Mouse (Mus musculus): ENCODE data around the gene Arhgef15. TPM values are rescaled to one million over a fixed set of nuclear protein-coding genes. Genes with fewer than 3 reads are reported as not detected.

Arhgef15 gene
- polyA plus RNA-seq, 1 experiment from 2014 or later = 8.9 TPM

DNA sequence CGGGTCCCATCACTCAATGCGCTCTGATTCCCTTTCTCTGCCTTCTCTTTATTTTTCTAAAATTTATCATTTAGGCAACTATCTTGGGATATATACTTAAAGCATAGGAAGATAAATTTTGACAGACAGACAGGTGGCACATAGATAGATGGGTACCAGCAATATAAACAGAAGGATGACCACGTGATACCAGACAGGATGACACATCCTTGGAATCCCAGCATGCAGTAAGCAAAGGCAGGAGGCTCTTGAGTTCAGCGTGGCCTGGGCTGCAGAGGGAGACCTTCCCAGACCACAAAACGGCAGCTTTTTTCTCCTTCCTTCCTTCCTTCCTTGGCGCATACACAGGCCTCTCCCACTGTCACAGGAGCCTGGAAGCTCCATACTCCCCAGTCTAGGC is 59.4 kb downstream of the Arhgef15 start:
- Histone ChIP-seq H3K4me1 (peaks cover 20% of the 10 kb centered on the region), H3K36me3 (replicated peaks) (peaks cover 6% of the 10 kb centered on the region), H3K4me3 (no peak overlapping the region), H3K27me3 (replicated peaks; ENCODE audit: low read depth, poor library complexity, severe bottlenecking) (no peaks in the 10 kb centered on the region; the same call in 1 of the 2 replicates), H3K27ac (replicated peaks) (no peak overlapping the region), H3K9me3 (no peaks in the 10 kb centered on the region)
- WGBS = 74% methylated on average over 6 of the region's 6 CpGs
- no peak for DNase-seq (ENCODE audit: low spot score)

DNA sequence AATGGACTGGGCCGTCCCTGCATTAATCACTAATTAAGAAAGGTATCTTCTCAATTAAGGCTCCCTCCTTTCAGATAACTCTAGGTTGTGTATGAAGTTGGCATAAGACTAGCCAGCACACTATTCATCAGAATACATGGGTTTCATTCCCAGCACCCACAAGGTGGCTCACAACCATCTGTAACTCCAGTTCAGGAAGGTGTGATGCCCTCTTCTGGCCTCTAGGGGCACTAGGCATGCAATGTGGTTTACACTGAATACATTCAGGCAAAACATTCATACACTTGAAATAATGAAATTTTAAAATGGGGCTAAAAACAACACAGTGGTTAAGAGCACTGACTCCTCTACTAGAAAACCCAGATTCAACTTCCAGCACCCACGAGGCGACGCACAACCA is 60.2 kb downstream of the Arhgef15 start:
- no peaks in the 10 kb centered on the region for H3K36me3 ChIP-seq (replicated peaks)
- DNase-seq (ENCODE audit: low spot score) = no peak
- no peak overlapping the region for H3K27ac ChIP-seq (replicated peaks)
- 41% methylated on average over 4 of the region's 4 CpGs for WGBS
- no peaks in the 10 kb centered on the region for H3K9me3 ChIP-seq
- peaks cover 15% of the 10 kb centered on the region for H3K4me1 ChIP-seq
- H3K4me3 ChIP-seq = no peak overlapping the region
- no peaks in the 10 kb centered on the region; the same call in 1 of the 2 replicates for H3K27me3 ChIP-seq (replicated peaks; ENCODE audit: low read depth, poor library complexity, severe bottlenecking)

DNA sequence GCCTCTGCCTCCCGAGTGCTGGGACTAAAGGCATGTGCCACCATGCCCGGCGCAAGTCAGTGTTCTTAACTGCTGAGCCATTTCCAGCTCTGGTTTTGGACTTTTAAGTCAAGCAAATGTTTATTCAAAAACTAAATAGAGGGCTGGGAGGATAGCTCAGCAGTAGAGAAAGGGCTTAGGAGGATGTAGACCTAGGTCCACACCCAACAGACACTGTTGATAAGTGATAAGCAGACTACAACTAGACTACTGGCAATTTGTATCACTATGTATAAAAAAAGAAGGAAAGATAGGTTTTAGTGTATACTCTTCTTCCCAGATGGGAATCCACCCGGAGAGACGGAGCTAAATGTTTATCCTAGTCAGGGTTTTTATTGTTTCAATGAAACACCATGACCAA is 61.0 kb downstream of the Arhgef15 start:
- H3K4me3 ChIP-seq = no peak overlapping the region
- WGBS = 95% methylated on average over 5 of the region's 5 CpGs
- H3K27ac ChIP-seq (replicated peaks) = no peak overlapping the region
- H3K9me3 ChIP-seq = no peaks in the 10 kb centered on the region
- no peaks in the 10 kb centered on the region; the same call in 1 of the 2 replicates for H3K27me3 ChIP-seq (replicated peaks; ENCODE audit: low read depth, poor library complexity, severe bottlenecking)
- no peak for DNase-seq (ENCODE audit: low spot score)
- peaks cover 15% of the 10 kb centered on the region for H3K4me1 ChIP-seq
- no peaks in the 10 kb centered on the region for H3K36me3 ChIP-seq (replicated peaks)

DNA sequence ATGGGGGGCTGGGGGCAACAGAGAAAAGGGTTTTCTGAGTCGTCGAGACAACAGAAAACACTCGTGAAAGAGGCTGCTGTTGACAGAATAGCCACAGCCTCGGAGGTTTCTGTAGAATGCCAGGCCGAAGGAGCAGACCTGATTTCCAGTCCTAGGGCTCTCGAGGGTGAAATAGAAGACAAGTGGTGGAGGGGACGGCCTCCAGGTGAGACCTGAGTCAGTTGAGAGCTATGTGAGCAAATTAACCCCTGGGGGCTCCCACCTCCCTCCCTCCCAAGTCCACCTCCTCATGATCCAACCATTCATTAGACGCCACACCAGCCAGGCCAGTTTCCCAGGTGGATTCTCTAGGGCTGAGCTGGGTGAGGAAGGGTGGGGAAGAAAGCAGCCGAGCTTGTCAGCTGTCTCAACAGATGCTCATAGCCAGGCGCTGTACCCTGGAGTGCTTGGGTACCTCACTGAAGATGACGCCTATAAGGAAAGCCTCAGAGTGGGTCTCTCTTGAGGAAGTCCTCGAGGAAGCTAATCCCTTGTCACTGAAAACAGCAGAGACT is 63.3 kb downstream of the Arhgef15 start:
- Histone ChIP-seq H3K4me1 (peaks cover 8% of the 10 kb centered on the region), H3K4me3 (no peak overlapping the region), H3K27me3 (replicated peaks; ENCODE audit: low read depth, poor library complexity, severe bottlenecking) (no peaks in the 10 kb centered on the region), H3K9me3 (no peaks in the 10 kb centered on the region), H3K36me3 (replicated peaks) (no peaks in the 10 kb centered on the region), H3K27ac (replicated peaks) (no peak overlapping the region)
- 67% methylated on average over 12 of the region's 12 CpGs for WGBS
- DNase-seq (ENCODE audit: low spot score) = no peak

Small RNA genes lying within 50 kb of the gene (microRNA-seq; reads per million reads assigned to microRNA genes)
- gene Mir3062 = 15.2 reads per million, percentile 27 among the genes with 10 or more reads in this experiment

Other genes starting within 250 kb of the Arhgef15 start
- gene Ndel1, start 85.6 kb downstream of the Arhgef15 start, polyA plus RNA-seq (2016; fragmentation: Nextera tagmentation; extraction: Ambion mirVana) = 56.5 and 57.4 TPM in 2 replicates
- gene Rnf222, start 68.9 kb downstream of the Arhgef15 start, polyA plus RNA-seq (2016; fragmentation: Nextera tagmentation; extraction: Ambion mirVana) = not detected in 2 replicates
- gene Rpl26, start 55.9 kb downstream of the Arhgef15 start, polyA plus RNA-seq (2016; fragmentation: Nextera tagmentation; extraction: Ambion mirVana) = 1,085 and 1,128 TPM in 2 replicates
- gene Odf4, start 30.4 kb downstream of the Arhgef15 start, polyA plus RNA-seq (2016; fragmentation: Nextera tagmentation; extraction: Ambion mirVana) = not detected in 2 replicates
- gene Slc25a35, start 10.7 kb upstream of the Arhgef15 start, polyA plus RNA-seq (2016; fragmentation: Nextera tagmentation; extraction: Ambion mirVana) = 2.4 and 2.7 TPM in 2 replicates
- 87.7 and 93.0 TPM in 2 replicates for gene Rangrf, start 17.7 kb upstream of the Arhgef15 start, polyA plus RNA-seq (2016; fragmentation: Nextera tagmentation; extraction: Ambion mirVana)
- 70.1 and 71.9 TPM in 2 replicates for gene Pfas, start 51.0 kb upstream of the Arhgef15 start, polyA plus RNA-seq (2016; fragmentation: Nextera tagmentation; extraction: Ambion mirVana)
- gene Ctc1, start 58.4 kb upstream of the Arhgef15 start, polyA plus RNA-seq (2016; fragmentation: Nextera tagmentation; extraction: Ambion mirVana) = 100 and 103 TPM in 2 replicates
- gene Aurkb, start 88.2 kb upstream of the Arhgef15 start, polyA plus RNA-seq (2016; fragmentation: Nextera tagmentation; extraction: Ambion mirVana) = 215 and 218 TPM in 2 replicates
- 5.3 and 5.9 TPM in 2 replicates for gene Borcs6, start 102.2 kb upstream of the Arhgef15 start, polyA plus RNA-seq (2016; fragmentation: Nextera tagmentation; extraction: Ambion mirVana)
- 41.0 and 44.5 TPM in 2 replicates for gene Tmem107, start 113.3 kb upstream of the Arhgef15 start, polyA plus RNA-seq (2016; fragmentation: Nextera tagmentation; extraction: Ambion mirVana)
- gene Vamp2, start 131.0 kb upstream of the Arhgef15 start, polyA plus RNA-seq (2016; fragmentation: Nextera tagmentation; extraction: Ambion mirVana) = 60.9 and 70.0 TPM in 2 replicates
- gene Per1, start 137.7 kb upstream of the Arhgef15 start, polyA plus RNA-seq (2016; fragmentation: Nextera tagmentation; extraction: Ambion mirVana) = 6.1 and 7.3 TPM in 2 replicates
- gene Hes7, start 162.9 kb upstream of the Arhgef15 start, polyA plus RNA-seq (2016; fragmentation: Nextera tagmentation; extraction: Ambion mirVana) = 0.16 and 0.36 TPM in 2 replicates
- 0.12 TPM in 1 of 2 replicates, not detected in the other for gene 9130213A22Rik, start 165.1 kb upstream of the Arhgef15 start, polyA plus RNA-seq (2016; fragmentation: Nextera tagmentation; extraction: Ambion mirVana)
- gene Aloxe3, start 168.4 kb upstream of the Arhgef15 start, polyA plus RNA-seq (2016; fragmentation: Nextera tagmentation; extraction: Ambion mirVana) = 0.04 and 0.19 TPM in 2 replicates
- gene Alox12b, start 199.5 kb upstream of the Arhgef15 start, polyA plus RNA-seq (2016; fragmentation: Nextera tagmentation; extraction: Ambion mirVana) = 0.27 TPM in 1 of 2 replicates, not detected in the other
- gene Alox8, start 240.4 kb upstream of the Arhgef15 start, polyA plus RNA-seq (2016; fragmentation: Nextera tagmentation; extraction: Ambion mirVana) = 0.09 and 0.13 TPM in 2 replicates

Measured in embryonic facial prominence, embryonic 10.5 days (tissue).